Mouse (Mus musculus) thymus, adult 18-20 months (tissue): ENCODE results near the gene Coq10b.

ENCODE experiments used
- DNase-seq, 2 experiments: peaks; one replicate each; pipeline ENCODE4 v3.0.0; 2022; ENCODE audit warnings: mixed read lengths in 2 of 2

Coq10b gene

GRCm38 (mm10) chr1:55109066-55109766, 56.6 kb downstream of the Coq10b start:
- no peak for DNase-seq
